Comparison of ENCODE assay signal across 18 mouse cellular contexts in the genomic region with DNA sequence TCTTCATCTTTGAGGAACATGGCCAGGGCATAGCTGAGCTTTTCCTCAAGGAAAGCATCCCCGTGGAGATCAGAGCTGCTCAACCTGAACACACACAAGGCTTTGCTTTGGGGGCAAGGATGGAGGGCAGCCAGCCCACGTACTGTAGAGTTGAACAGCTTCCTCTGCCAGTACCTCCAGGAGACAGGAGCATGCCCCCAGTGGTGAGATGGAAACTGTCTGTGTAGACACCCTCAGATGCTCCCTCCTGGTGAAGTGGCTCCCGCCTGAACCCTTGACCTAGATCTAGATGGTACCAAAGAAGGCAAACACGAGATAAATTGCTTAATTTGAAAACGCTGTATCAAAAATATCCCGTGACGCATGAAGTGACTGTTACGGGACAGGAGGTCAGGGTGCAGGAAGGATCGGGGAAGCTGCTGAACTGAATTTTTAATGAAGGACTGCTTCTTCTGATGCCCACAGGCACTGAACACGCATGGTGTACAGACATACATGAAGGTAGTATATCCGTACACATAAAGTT.
A peak's percentile ranks its signal among the peaks of the same experiment; 100 is the strongest.
DNase-seq lines count a peak whose midpoint lies in the region; ATAC-seq and TF ChIP-seq lines count a peak whose summit lies in the region.
"Had no signal": no experiment of that assay in that cellular context is flagged by ENCODE, and none has a peak within 500 bp of the region (broad histone marks: within the 10 kb centered on the region; RNA-seq: fewer than 3 reads in every experiment).

No protein-coding gene starts in this region.

- no peak overlapping the region for H3K4me3 ChIP-seq in layer of hippocampus, adult 2 months
- no peak overlapping the region for H3K4me3 ChIP-seq in testis, adult 2 months (ENCODE audit: control insufficient read depth, low read depth, low read length)
- H3K4me3 ChIP-seq: embryonic facial prominence, embryonic 15.5 days; forebrain, embryonic 13.5 days; hindbrain, embryonic 10.5 days; limb, embryonic 15.5 days; neural tube, embryonic 15.5 days had no signal

- ATAC-seq in common myeloid progenitor, adult 5-6 weeks (replicated peaks; ENCODE audit: low read depth, poor library complexity, severe bottlenecking) = 0 out of 2 replicates have a peak, but pooled peaks have one; percentile 36
- ATAC-seq: intestine, embryonic 16.5 days had no signal

- no peaks in the 10 kb centered on the region for H3K36me3 ChIP-seq in testis, adult 2 months (ENCODE audit: control insufficient read depth, insufficient read depth, low read length)
- H3K36me3 ChIP-seq: embryonic facial prominence, embryonic 15.5 days; limb, embryonic 15.5 days; neural tube, embryonic 15.5 days had no signal

- no peak overlapping the region for H3K27ac ChIP-seq in layer of hippocampus, adult 2 months
- no peak overlapping the region for H3K27ac ChIP-seq in testis, adult 2 months (ENCODE audit: control insufficient read depth, insufficient read depth, low read depth, low read length)
- H3K27ac ChIP-seq: embryonic facial prominence, embryonic 15.5 days; forebrain, embryonic 13.5 days; hindbrain, embryonic 10.5 days; limb, embryonic 15.5 days; neural tube, embryonic 15.5 days had no signal

- peak; percentile 52 for TF ChIP-seq CTCF in layer of hippocampus, adult 2 months (conservative IDR thresholded peaks at IDR 0.05)
- TF ChIP-seq CTCF in testis, adult 2 months (IDR thresholded peaks at IDR 0.05; ENCODE audit: control insufficient read depth, insufficient read depth, insufficient replicate concordance, low read depth, low read length) = peak; percentile 6; the same call in 1 of the 2 replicates

- no peak for TF ChIP-seq POLR2A in testis, adult 2 months (IDR thresholded peaks at IDR 0.05; ENCODE audit: control insufficient read depth, low read depth, low read length)

- no peaks in the 10 kb centered on the region for H3K4me1 ChIP-seq in testis, adult 2 months (ENCODE audit: control insufficient read depth, insufficient read depth, low read length)
- H3K4me1 ChIP-seq: embryonic facial prominence, embryonic 15.5 days; limb, embryonic 15.5 days; neural tube, embryonic 15.5 days had no signal

- no peaks in the 10 kb centered on the region for H3K27me3 ChIP-seq in testis, adult 2 months (ENCODE audit: control insufficient read depth, insufficient read depth, low read length)
- H3K27me3 ChIP-seq: embryonic facial prominence, embryonic 15.5 days; forebrain, embryonic 13.5 days; limb, embryonic 15.5 days had no signal

- no peak for DNase-seq in layer of hippocampus, adult 2 months (ENCODE audit: low spot score in 2 of 2)
- no peak for DNase-seq in layer of hippocampus, postnatal 25 days (ENCODE audit: extremely low spot score in 1 of 2, low spot score in 1 of 2)
- no peak for DNase-seq in testis, postnatal 14 days (ENCODE audit: low spot score)
- DNase-seq in frontal cortex, postnatal 14 days (ENCODE audit: low spot score in 2 of 2) = no peak
- DNase-seq in left cerebral cortex, adult 11 months (ENCODE audit: low spot score) = no peak
- DNase-seq: adrenal gland, adult 8-10 months; gastrocnemius, postnatal 25 days; kidney, postnatal 4 days; lung, postnatal 36 days; spleen, adult 18-20 months had no signal
